19 mouse cellular contexts compared by ENCODE assay signal in genomic region chr6:148732920-148733319, GRCm38 (mm10).
A peak's percentile ranks its signal among the peaks of the same experiment; 100 is the strongest.
DNase-seq lines count a peak whose midpoint lies in the region; ATAC-seq lines count a peak whose summit lies in the region.
"Had no signal": no experiment of that assay in that cellular context is flagged by ENCODE, and none has a peak within 500 bp of the region (broad histone marks: within the 10 kb centered on the region; RNA-seq: fewer than 3 reads in every experiment).

No protein-coding gene starts in this region.

- no peak for ATAC-seq in limb, embryonic 12.5 days (ENCODE audit: insufficient number of reproducible peaks, insufficient read depth, low FRiP score, low TSS enrichment, low read depth)
- peak; percentile 51 to 65; a peak in 3 of 4 replicates for ATAC-seq in hematopoietic stem cell, adult 5-6 weeks (replicated peaks in 1 of 2; ENCODE audit: insufficient read depth in 1 of 2, low FRiP score in 2 of 2, low TSS enrichment in 1 of 2, low read depth in 1 of 2, poor library complexity in 2 of 2, severe bottlenecking in 2 of 2)
- ATAC-seq: activated CD4-positive, CD25-positive, alpha-beta regulatory T cell, adult 4 months; CD4-positive, CD25-positive, alpha-beta regulatory T cell, adult 4 months; Patski had no signal

- DNase-seq in limb, embryonic 10.5 days (ENCODE audit: low spot score) = no peak
- no peak for DNase-seq in cerebellum, postnatal 4 days (ENCODE audit: low spot score in 2 of 2)
- DNase-seq: adrenal gland, adult 2 months; adrenal gland, adult 8-10 months; adrenal gland, postnatal 10 days; adrenal gland, postnatal 14 days; adrenal gland, postnatal 25 days; adrenal gland, postnatal 36 days; B cell, adult 2 months; cerebellum, adult 11 months; cerebellum, adult 11-12 months; cerebellum, adult 18-20 months had no signal

- no peaks in the 10 kb centered on the region; the same call in 1 of the 2 replicates for H3K27me3 ChIP-seq in limb, embryonic 12.5 days
- H3K27me3 ChIP-seq in limb, embryonic 10.5 days (ENCODE audit: low read depth, poor library complexity, severe bottlenecking) = no peaks in the 10 kb centered on the region
- H3K27me3 ChIP-seq: CH12.LX, Patski had no signal

- H3K4me3 ChIP-seq in limb, embryonic 12.5 days (replicated peaks) = no peak overlapping the region
- H3K4me3 ChIP-seq in limb, embryonic 10.5 days = no peak overlapping the region

- no peak overlapping the region for H3K4me2 ChIP-seq in limb, embryonic 12.5 days

- H3K27ac ChIP-seq in limb, embryonic 12.5 days = 0 out of 2 replicates have a peak overlapping the region, but pooled peaks have one; percentile 41
- no peak overlapping the region for H3K27ac ChIP-seq in limb, embryonic 10.5 days

- H3K4me1 ChIP-seq in limb, embryonic 12.5 days (replicated peaks) = peaks cover 12% of the 10 kb centered on the region; the same call in 1 of the 2 replicates
- H3K4me1 ChIP-seq in limb, embryonic 10.5 days = peaks cover 7% of the 10 kb centered on the region

- H3K36me3 ChIP-seq in limb, embryonic 12.5 days = no peaks in the 10 kb centered on the region
- H3K36me3 ChIP-seq in limb, embryonic 10.5 days = no peaks in the 10 kb centered on the region
- H3K36me3 ChIP-seq: G1E had no signal

- 55% methylated on average over 1 of the region's 1 CpGs for WGBS in limb, embryonic 12.5 days
- WGBS in limb, embryonic 10.5 days = 89% methylated on average over 1 of the region's 1 CpGs

- H3K9me3 ChIP-seq in limb, embryonic 12.5 days = no peaks in the 10 kb centered on the region
- no peaks in the 10 kb centered on the region for H3K9me3 ChIP-seq in limb, embryonic 10.5 days (replicated peaks)
- H3K9me3 ChIP-seq: G1E had no signal

- H3K9ac ChIP-seq in limb, embryonic 12.5 days (replicated peaks) = no peak overlapping the region
